Mouse (Mus musculus): ENCODE measurements around the gene Fig4.

GRCm38 (mm10) chr10:41197788-41198187 lies 105.3 kb downstream of the Fig4 start:
- TF ChIP-seq EP300 (optimal IDR thresholded peaks at IDR 0.05) (no peak), CTCF (IDR thresholded peaks at IDR 0.05; ENCODE audit: low read depth) (no peak)

Data from stomach, postnatal 0 days (tissue).